In the genomic region with DNA sequence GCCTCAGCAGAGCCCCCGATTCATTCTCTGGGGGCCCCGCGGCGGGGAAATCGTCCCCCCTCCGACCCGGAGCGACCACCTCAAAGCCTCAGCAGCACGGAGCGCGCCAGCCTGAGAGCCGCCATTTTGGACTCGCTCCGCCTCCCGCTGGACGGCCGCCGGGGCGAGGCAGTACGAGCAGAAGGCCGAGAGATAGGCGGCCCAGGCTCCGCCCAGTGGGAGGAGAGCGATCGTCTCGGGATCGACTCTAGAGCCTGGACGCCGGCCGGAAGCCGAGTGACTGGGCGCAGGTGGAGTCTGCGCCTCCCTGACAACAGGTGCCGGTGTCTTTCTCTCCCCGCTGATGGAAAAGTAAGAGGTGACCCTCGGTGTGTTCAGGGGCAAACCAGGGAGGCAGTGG, we compare ENCODE assay signal across 7 mouse cellular contexts. TPM values are rescaled to one million over a fixed set of nuclear protein-coding genes. Genes with fewer than 3 reads are reported as not detected.
DNase-seq lines count a peak whose midpoint lies in the region; ATAC-seq and TF ChIP-seq lines count a peak whose summit lies in the region.

A gene (minus strand): TSS at position 136 of the 400 bp plus-strand sequence.

- 0 out of 2 replicates have a peak within 1 kb of the TSS, but pooled peaks have one; percentile 41 for H3K27ac ChIP-seq in embryonic facial prominence, embryonic 11.5 days (replicated peaks; ENCODE audit: low read depth, low read length)
- no peak within 1 kb of the TSS for H3K27ac ChIP-seq in kidney, adult 2 months (ENCODE audit: insufficient read depth, low read depth, low read length)
- peak within 1 kb of the TSS; percentile 64 for H3K27ac ChIP-seq in limb, embryonic 12.5 days
- peak within 1 kb of the TSS; percentile 78 for H3K27ac ChIP-seq in midbrain, embryonic 15.5 days
- H3K27ac ChIP-seq in spleen, adult 2 months (ENCODE audit: insufficient read depth, low read length): peak within 1 kb of the TSS; percentile 41; the same call in 1 of the 2 replicates

- peak within 1 kb of the TSS; percentile 85 for H3K9ac ChIP-seq in embryonic facial prominence, embryonic 11.5 days (replicated peaks; ENCODE audit: low read length)
- H3K9ac ChIP-seq in limb, embryonic 12.5 days (replicated peaks): peak within 1 kb of the TSS; percentile 84
- peak within 1 kb of the TSS; percentile 78 for H3K9ac ChIP-seq in midbrain, embryonic 15.5 days

- no peaks in the 10 kb centered on the region for H3K9me3 ChIP-seq in embryonic facial prominence, embryonic 11.5 days (replicated peaks; ENCODE audit: control insufficient read depth, low read length)
- H3K9me3 ChIP-seq in limb, embryonic 12.5 days: no peaks in the 10 kb centered on the region
- no peaks in the 10 kb centered on the region for H3K9me3 ChIP-seq in midbrain, embryonic 15.5 days

- H3K27me3 ChIP-seq in embryonic facial prominence, embryonic 11.5 days (ENCODE audit: control insufficient read depth, insufficient read depth, low read length): no peaks in the 10 kb centered on the region
- no peaks in the 10 kb centered on the region for H3K27me3 ChIP-seq in kidney, adult 2 months (replicated peaks; ENCODE audit: control insufficient read depth, insufficient read depth, low read length)
- H3K27me3 ChIP-seq in limb, embryonic 12.5 days: no peaks in the 10 kb centered on the region
- no peaks in the 10 kb centered on the region for H3K27me3 ChIP-seq in midbrain, embryonic 15.5 days (replicated peaks)
- no peaks in the 10 kb centered on the region for H3K27me3 ChIP-seq in spleen, adult 2 months (ENCODE audit: control insufficient read depth, insufficient read depth, low read length)

- TF ChIP-seq POLR2A in kidney, adult 2 months (IDR thresholded peaks at IDR 0.05; ENCODE audit: low read depth, low read length): no peak
- peak; percentile 48 for TF ChIP-seq POLR2A in spleen, adult 2 months (IDR thresholded peaks at IDR 0.05; ENCODE audit: low read depth, low read length)

- H3K4me3 ChIP-seq in embryonic facial prominence, embryonic 11.5 days (ENCODE audit: low read depth, low read length): peak within 1 kb of the TSS; percentile 96
- peak within 1 kb of the TSS; percentile 91 for H3K4me3 ChIP-seq in kidney, adult 2 months (ENCODE audit: insufficient read depth, low read depth, low read length)
- peak within 1 kb of the TSS; percentile 85 for H3K4me3 ChIP-seq in limb, embryonic 12.5 days (replicated peaks)
- H3K4me3 ChIP-seq in midbrain, embryonic 15.5 days: peak within 1 kb of the TSS; percentile 97
- peak within 1 kb of the TSS; percentile 93 for H3K4me3 ChIP-seq in spleen, adult 2 months (ENCODE audit: extremely low read depth, insufficient read depth, insufficient read length)

- 0% methylated on average over 36 of the region's 36 CpGs for WGBS in embryonic facial prominence, embryonic 11.5 days
- under 1% methylated on average over 36 of the region's 36 CpGs for WGBS in kidney, adult 2 months
- WGBS in limb, embryonic 12.5 days: under 1% methylated on average over 36 of the region's 36 CpGs
- WGBS in midbrain, embryonic 15.5 days: under 1% methylated on average over 36 of the region's 36 CpGs
- 1% methylated on average over 36 of the region's 36 CpGs for WGBS in spleen, adult 2 months

- peak; percentile 96 for DNase-seq in adrenal gland, postnatal 14 days
- peak; percentile 95 for DNase-seq in embryonic facial prominence, embryonic 11.5 days (ENCODE audit: low spot score)
- DNase-seq in heart, adult 18-20 months: peak; percentile 95 to 96
- DNase-seq in kidney, adult 2 months: peak; percentile 97
- peak; percentile 81 to 91 for DNase-seq in spleen, adult 2 months (ENCODE audit: low read depth in 1 of 2, low spot score in 2 of 2)

- no peaks in the 10 kb centered on the region for H3K4me1 ChIP-seq in embryonic facial prominence, embryonic 11.5 days (ENCODE audit: control insufficient read depth, insufficient read depth, low read length)
- no peaks in the 10 kb centered on the region; the same call in 1 of the 2 replicates for H3K4me1 ChIP-seq in kidney, adult 2 months (ENCODE audit: control insufficient read depth, insufficient read depth, low read length)
- H3K4me1 ChIP-seq in limb, embryonic 12.5 days (replicated peaks): peaks cover 22% of the 10 kb centered on the region
- peaks cover 26% of the 10 kb centered on the region for H3K4me1 ChIP-seq in midbrain, embryonic 15.5 days
- H3K4me1 ChIP-seq in spleen, adult 2 months (ENCODE audit: control insufficient read depth, insufficient read depth, insufficient read length): no peaks in the 10 kb centered on the region; the same call in 1 of the 2 replicates

- peak within 1 kb of the TSS; percentile 78 for H3K4me2 ChIP-seq in embryonic facial prominence, embryonic 11.5 days (ENCODE audit: low read depth, low read length)
- H3K4me2 ChIP-seq in limb, embryonic 12.5 days: peak within 1 kb of the TSS; percentile 83
- H3K4me2 ChIP-seq in midbrain, embryonic 15.5 days: peak within 1 kb of the TSS; percentile 92

- no peak for TF ChIP-seq CTCF in kidney, adult 2 months (conservative IDR thresholded peaks at IDR 0.05; ENCODE audit: insufficient read depth, insufficient read length, low read depth, low read length)
- TF ChIP-seq CTCF in spleen, adult 2 months (IDR thresholded peaks at IDR 0.05; ENCODE audit: extremely low read depth, insufficient read depth, insufficient read length, insufficient replicate concordance): no peak

- H3K36me3 ChIP-seq in embryonic facial prominence, embryonic 11.5 days (replicated peaks; ENCODE audit: control insufficient read depth, insufficient read depth, low read depth, low read length): no peaks in the 10 kb centered on the region
- no peaks in the 10 kb centered on the region for H3K36me3 ChIP-seq in kidney, adult 2 months (ENCODE audit: control insufficient read depth, insufficient read depth, low read length)
- H3K36me3 ChIP-seq in limb, embryonic 12.5 days: no peaks in the 10 kb centered on the region
- H3K36me3 ChIP-seq in midbrain, embryonic 15.5 days (replicated peaks): no peaks in the 10 kb centered on the region
- H3K36me3 ChIP-seq in spleen, adult 2 months (ENCODE audit: control insufficient read depth, insufficient read depth, low read length): no peaks in the 10 kb centered on the region

- peak; percentile 92 for ATAC-seq in embryonic facial prominence, embryonic 11.5 days (replicated peaks; ENCODE audit: insufficient number of reproducible peaks, low FRiP score, low TSS enrichment, low read depth)
- peak; percentile 92 for ATAC-seq in limb, embryonic 12.5 days (ENCODE audit: insufficient number of reproducible peaks, insufficient read depth, low FRiP score, low TSS enrichment, low read depth)
- peak; percentile 96 for ATAC-seq in midbrain, embryonic 15.5 days (replicated peaks)

RNA-seq across cellular contexts. Expression of the gene that starts here (rescaled TPM):
- total RNA-seq in adrenal gland, postnatal 14 days (2021): 10.3 and 13.4 TPM in 2 replicates
- polyA plus RNA-seq in embryonic facial prominence, embryonic 11.5 days (2014; fragmentation: Nextera tagmentation; extraction: Ambion mirVana): 14.9 and 16.4 TPM in 2 replicates
- 1 to 10 TPM; 8.2 to 8.4 TPM for total RNA-seq in heart, adult 18-20 months (2021)
- 5.3 and 6.5 TPM in 2 replicates for polyA plus RNA-seq in kidney, adult 2 months (2012; rRNA removed)
- 15.3 and 15.9 TPM in 2 replicates for polyA plus RNA-seq in limb, embryonic 12.5 days (2016; fragmentation: Nextera tagmentation; extraction: Ambion mirVana)
- 14.2 and 14.8 TPM in 2 replicates for polyA plus RNA-seq in midbrain, embryonic 15.5 days (2015; fragmentation: Nextera tagmentation; extraction: Ambion mirVana)
- polyA plus RNA-seq in spleen, adult 2 months (2012; rRNA removed): 6.6 and 8.2 TPM in 2 replicates
